Mouse (Mus musculus): ENCODE measurements around the gene Sac3d1. TPM values are rescaled to one million over a fixed set of nuclear protein-coding genes. Genes with fewer than 3 reads are reported as not detected.
A peak's percentile ranks its signal among the peaks of the same experiment; 100 is the strongest.
"Not testable (repeated sequence)": the region's sequence is repeated elsewhere in the genome, so short reads cannot be mapped to it uniquely, and the experiment has no call there.

Sac3d1 gene
- polyA plus RNA-seq, 1 experiment, result 13.5 TPM

- no peak for TF ChIP-seq POLR2A (IDR thresholded peaks at IDR 0.05; ENCODE audit: insufficient read depth, low read length)
- no peak for TF ChIP-seq CTCF (IDR thresholded peaks at IDR 0.05; ENCODE audit: low read depth, low read length)
- TF ChIP-seq EP300 (IDR thresholded peaks at IDR 0.05; ENCODE audit: insufficient read depth, low read depth, low read length), result no peak
- Histone ChIP-seq H3K36me3 (ENCODE audit: control insufficient read depth, insufficient read depth, low read length, poor library complexity, severe bottlenecking) (0 out of 2 replicates have a peak, but pooled peaks cover 2% of the 10 kb centered on the region), H3K27me3 (ENCODE audit: control insufficient read depth, insufficient read depth, low read length, poor library complexity, severe bottlenecking) (no peaks in the 10 kb centered on the region), H3K27ac (ENCODE audit: insufficient read depth, low read length) (no peak overlapping the region), H3K4me1 (ENCODE audit: control insufficient read depth, insufficient read depth, low read length) (no peaks in the 10 kb centered on the region), H3K9ac (ENCODE audit: low read depth, poor library complexity, severe bottlenecking) (no peak overlapping the region), H3K4me3 (ENCODE audit: low read depth, low read length) (no peak overlapping the region), H3K9me3 (replicated peaks; ENCODE audit: control insufficient read depth, insufficient read depth, low read length, poor library complexity, severe bottlenecking) (no peaks in the 10 kb centered on the region)
Observed at GRCm38 (mm10) chr19:6132171-6132827, 13.8 kb upstream of the Sac3d1 start.

- not testable (repeated sequence) for H3K9me3 ChIP-seq (replicated peaks; ENCODE audit: control insufficient read depth, insufficient read depth, low read length, poor library complexity, severe bottlenecking); H3K4me1 ChIP-seq (ENCODE audit: control insufficient read depth, insufficient read depth, low read length); H3K27ac ChIP-seq (ENCODE audit: insufficient read depth, low read length); H3K36me3 ChIP-seq (ENCODE audit: control insufficient read depth, insufficient read depth, low read length, poor library complexity, severe bottlenecking); H3K9ac ChIP-seq (ENCODE audit: low read depth, poor library complexity, severe bottlenecking); H3K4me3 ChIP-seq (ENCODE audit: low read depth, low read length); H3K27me3 ChIP-seq (ENCODE audit: control insufficient read depth, insufficient read depth, low read length, poor library complexity, severe bottlenecking)
Observed at GRCm38 (mm10) chr19:6130414-6131128, 12.1 kb upstream of the Sac3d1 start.

DNA sequence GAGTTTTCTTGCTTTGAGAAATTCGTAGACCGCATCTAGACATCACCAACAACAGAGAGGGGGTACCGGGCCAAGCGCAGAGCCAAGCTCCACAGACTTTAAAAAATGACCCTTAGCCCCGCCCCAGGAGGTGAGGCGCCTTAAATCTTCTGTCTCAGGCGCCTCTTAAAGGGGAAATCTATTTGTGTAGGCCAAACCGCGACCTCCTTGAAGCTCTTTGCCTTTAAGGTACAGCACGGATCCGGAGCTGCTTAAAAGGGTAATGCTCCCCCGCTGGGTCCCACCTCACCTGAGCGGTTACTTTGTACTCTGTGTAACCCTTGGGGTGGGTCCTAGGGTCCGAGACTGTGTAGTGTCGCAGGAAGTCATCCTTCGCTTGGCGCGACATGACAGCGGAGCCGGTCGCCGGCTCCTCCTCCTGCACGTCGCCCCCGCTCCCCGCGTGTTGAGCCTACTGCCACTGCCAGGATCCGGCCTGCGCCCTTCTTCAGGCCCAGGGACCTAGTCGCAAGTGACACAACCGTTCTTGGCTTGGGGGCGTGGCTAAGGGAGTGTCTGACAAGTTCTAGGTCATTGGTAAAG is 9.4 kb upstream of the Sac3d1 start, which contains the start of gene Snx15:
TSS of gene Snx15 (minus strand) at position 545 of the 582 bp plus-strand sequence.
- H3K36me3 ChIP-seq (ENCODE audit: control insufficient read depth, insufficient read depth, low read length, poor library complexity, severe bottlenecking), result no peaks in the 10 kb centered on the region
- TF ChIP-seq POLR2A (IDR thresholded peaks at IDR 0.05; ENCODE audit: insufficient read depth, low read length) (peak; percentile 69), CTCF (IDR thresholded peaks at IDR 0.05; ENCODE audit: low read depth, low read length) (no peak)
- H3K27me3 ChIP-seq (ENCODE audit: control insufficient read depth, insufficient read depth, low read length, poor library complexity, severe bottlenecking), result no peaks in the 10 kb centered on the region
- H3K4me1 ChIP-seq (ENCODE audit: control insufficient read depth, insufficient read depth, low read length), result no peaks in the 10 kb centered on the region
- peak within 1 kb of the TSS; percentile 22; the same call in 1 of the 2 replicates for H3K27ac ChIP-seq (ENCODE audit: insufficient read depth, low read length)
- no peaks in the 10 kb centered on the region for H3K9me3 ChIP-seq (replicated peaks; ENCODE audit: control insufficient read depth, insufficient read depth, low read length, poor library complexity, severe bottlenecking)
- peak within 1 kb of the TSS; percentile 41 for H3K9ac ChIP-seq (ENCODE audit: low read depth, poor library complexity, severe bottlenecking)
- H3K4me3 ChIP-seq (ENCODE audit: low read depth, low read length), result peak within 1 kb of the TSS; percentile 88

DNA sequence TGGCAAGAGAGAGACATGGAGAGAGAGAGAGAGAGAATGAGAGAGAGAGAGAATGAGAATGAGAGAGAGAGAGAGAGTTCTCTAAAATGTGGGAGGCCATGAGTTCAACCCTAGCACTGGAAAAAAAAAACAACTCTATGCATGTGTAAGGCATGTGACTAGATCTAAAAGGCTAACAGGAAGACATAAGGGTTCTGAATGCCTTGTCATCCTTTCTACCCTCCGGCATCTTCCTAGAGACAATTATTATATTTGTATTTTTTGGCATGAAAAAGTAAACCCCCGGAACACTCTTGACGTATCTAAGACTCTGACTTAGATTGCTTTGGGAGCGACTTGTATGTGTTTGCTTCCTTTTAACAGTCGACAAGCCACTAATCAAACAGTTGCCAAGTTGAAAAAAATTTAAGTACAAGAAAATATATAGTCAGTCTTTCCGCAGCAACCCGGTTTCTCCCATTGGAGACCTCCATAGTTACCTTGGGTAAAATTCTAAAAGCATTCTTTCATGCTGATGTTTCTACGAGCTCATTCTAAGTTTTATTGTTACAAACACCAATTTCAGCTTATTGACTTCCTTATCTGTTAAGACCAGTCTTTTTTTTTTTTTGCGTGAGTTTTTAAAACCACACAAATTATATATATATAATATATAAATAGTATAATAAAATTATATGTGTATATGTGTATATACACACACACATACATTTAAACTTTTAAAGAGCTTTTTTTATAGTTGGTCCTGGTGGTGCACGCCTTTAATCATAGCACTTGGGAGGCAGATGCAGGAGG is 8.5 kb upstream of the Sac3d1 start:
- Histone ChIP-seq H3K4me1 (ENCODE audit: control insufficient read depth, insufficient read depth, low read length) (no peaks in the 10 kb centered on the region), H3K9me3 (replicated peaks; ENCODE audit: control insufficient read depth, insufficient read depth, low read length, poor library complexity, severe bottlenecking) (no peaks in the 10 kb centered on the region), H3K27ac (ENCODE audit: insufficient read depth, low read length) (peak overlapping the region; percentile 22; the same call in 1 of the 2 replicates), H3K9ac (ENCODE audit: low read depth, poor library complexity, severe bottlenecking) (peak overlapping the region; percentile 41), H3K36me3 (ENCODE audit: control insufficient read depth, insufficient read depth, low read length, poor library complexity, severe bottlenecking) (no peaks in the 10 kb centered on the region), H3K27me3 (ENCODE audit: control insufficient read depth, insufficient read depth, low read length, poor library complexity, severe bottlenecking) (no peaks in the 10 kb centered on the region), H3K4me3 (ENCODE audit: low read depth, low read length) (peak overlapping the region; percentile 67)
- TF ChIP-seq POLR2A (IDR thresholded peaks at IDR 0.05; ENCODE audit: insufficient read depth, low read length), result no peak

- H3K4me3 ChIP-seq (ENCODE audit: low read depth, low read length), result no peak overlapping the region
- TF ChIP-seq POLR2A (IDR thresholded peaks at IDR 0.05; ENCODE audit: insufficient read depth, low read length) (no peak), EP300 (IDR thresholded peaks at IDR 0.05; ENCODE audit: insufficient read depth, low read depth, low read length) (no peak), CTCF (IDR thresholded peaks at IDR 0.05; ENCODE audit: low read depth, low read length) (peak; percentile 3)
- no peak overlapping the region for H3K27ac ChIP-seq (ENCODE audit: insufficient read depth, low read length)
Observed at GRCm38 (mm10) chr19:6126289-6126688, 7.8 kb upstream of the Sac3d1 start.

More at GRCm38 (mm10) chr19:6126289-6126688, 7.8 kb upstream of the Sac3d1 start:
- no peak overlapping the region for H3K9ac ChIP-seq (ENCODE audit: low read depth, poor library complexity, severe bottlenecking)
- H3K36me3 ChIP-seq (ENCODE audit: control insufficient read depth, insufficient read depth, low read length, poor library complexity, severe bottlenecking), result no peaks in the 10 kb centered on the region
- no peaks in the 10 kb centered on the region for H3K27me3 ChIP-seq (ENCODE audit: control insufficient read depth, insufficient read depth, low read length, poor library complexity, severe bottlenecking)
- no peaks in the 10 kb centered on the region for H3K4me1 ChIP-seq (ENCODE audit: control insufficient read depth, insufficient read depth, low read length)
- H3K9me3 ChIP-seq (replicated peaks; ENCODE audit: control insufficient read depth, insufficient read depth, low read length, poor library complexity, severe bottlenecking), result no peaks in the 10 kb centered on the region
